Mouse (Mus musculus) kidney, adult 2 months (tissue): ENCODE results near the gene Axin2. TPM values are rescaled to one million over a fixed set of nuclear protein-coding genes. Genes with fewer than 3 reads are reported as not detected.

Experiments used
- DNase-seq: peaks from one replicate; pipeline ENCODE4 v3.0.0; 2021
- H3K27ac ChIP-seq: fragments of 200-500 bp; 2 replicates; pipeline ENCODE4 v1.5.1; 2012; ENCODE audit warnings: low read depth, low read length, control low read depth, inconsistent platforms; ENCODE audit not compliant: insufficient read depth
- H3K27me3 ChIP-seq: fragments of 200-500 bp; replicated peaks from 2 replicates; pipeline ENCODE4 v1.6.1; 2012; ENCODE audit warnings: mild to moderate bottlenecking, moderate library complexity, low read length, inconsistent platforms; ENCODE audit not compliant: control insufficient read depth, insufficient read depth
- H3K36me3 ChIP-seq: fragments of 200-500 bp; 2 replicates; pipeline ENCODE4 v1.6.1; 2012; ENCODE audit warnings: mild to moderate bottlenecking, moderate library complexity, low read length, inconsistent platforms; ENCODE audit not compliant: control insufficient read depth, insufficient read depth
- H3K4me1 ChIP-seq: fragments of 200-500 bp; 2 replicates; pipeline ENCODE4 v1.6.1; 2011; ENCODE audit warnings: low read length; ENCODE audit not compliant: control insufficient read depth, insufficient read depth
- H3K4me3 ChIP-seq: fragments of 200-500 bp; 2 replicates; pipeline ENCODE4 v1.5.1; 2011; ENCODE audit warnings: mild to moderate bottlenecking, low read depth, low read length, control low read depth; ENCODE audit not compliant: insufficient read depth
- CTCF ChIP-seq: fragments of 200-500 bp; conservative IDR thresholded peaks from 2 replicates; pipeline ENCODE4 v1.5.1; 2011; ENCODE audit warnings: low read depth, mild to moderate bottlenecking, control low read depth, low read length, moderate library complexity, mixed read lengths; ENCODE audit not compliant: insufficient read depth, insufficient read length
- POLR2A ChIP-seq: fragments of 200-500 bp; IDR thresholded peaks from one replicate; pipeline ENCODE4 v1.6.1; 2011; ENCODE audit warnings: low read depth, low read length, control low read depth
- WGBS: fragments of 180-500 bp; shearing (Covaris S2); methylation state at CpG from one replicate; pipeline ENCODE4 v1.1.7; 2018; 5-methylcytosine and 5-hydroxymethylcytosine counted together
- polyA plus RNA-seq: library from polyadenylated mRNA; depleted of rRNA; stranded (reverse); fragments of >200 nt; gene quantifications from 2 replicates; pipeline ENCODE4 v1.2.3, GENCODE M21; 2012

Axin2 gene
- polyA plus RNA-seq, 1 experiment: 3.1 TPM

DNA sequence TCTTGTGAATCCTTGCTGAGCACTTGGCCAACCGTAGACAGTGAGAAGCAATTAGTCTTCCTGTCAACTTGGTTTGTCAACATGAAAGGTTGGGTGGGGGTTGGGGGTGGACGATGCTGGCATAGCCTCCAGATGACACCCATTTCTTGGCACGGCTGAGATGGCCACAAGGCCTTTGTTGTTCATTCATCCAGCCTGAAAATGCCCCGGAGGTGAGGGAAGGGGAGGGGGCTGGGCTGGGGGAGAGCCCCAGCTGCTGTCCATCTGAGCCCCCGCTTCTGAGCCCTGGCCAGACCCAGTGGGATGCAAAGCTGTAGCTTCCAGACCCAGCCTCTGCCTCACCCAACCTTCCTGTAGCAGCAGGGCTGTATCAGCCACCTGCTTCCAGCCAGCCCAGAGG, 38.2 kb downstream of the Axin2 start:
- DNase-seq: no peak
- Histone ChIP-seq H3K27me3 (no peaks in the 10 kb centered on the region), H3K4me3 (no peak overlapping the region), H3K36me3 (no peaks in the 10 kb centered on the region), H3K4me1 (no peaks in the 10 kb centered on the region), H3K27ac (no peak overlapping the region)
- WGBS: 42% methylated on average over 5 of the region's 5 CpGs
- no peak for TF ChIP-seq POLR2A
- TF ChIP-seq CTCF: no peak

DNA sequence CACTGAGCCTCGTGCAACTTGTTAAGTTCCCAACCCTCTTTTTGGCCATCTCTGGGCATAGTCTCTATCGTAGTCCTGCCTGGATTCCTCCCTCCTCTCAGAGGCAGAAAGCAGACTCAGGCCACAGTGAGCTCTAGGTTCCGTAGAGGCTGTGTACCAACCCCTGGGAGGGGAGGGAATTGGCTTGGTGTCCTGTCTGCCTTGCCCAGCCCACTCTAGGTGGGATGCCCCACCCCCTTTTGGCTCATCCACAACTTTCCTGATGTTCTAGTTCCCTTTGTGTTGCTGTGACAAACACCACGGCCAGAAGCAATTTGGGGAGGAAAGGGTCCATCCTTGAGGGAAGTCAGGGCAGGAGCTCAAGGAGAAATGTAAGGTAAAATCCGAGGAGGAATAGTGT, 39.0 kb downstream of the Axin2 start:
- DNase-seq: no peak
- TF ChIP-seq POLR2A (no peak), CTCF (no peak)
- no peaks in the 10 kb centered on the region for H3K27me3 ChIP-seq
- H3K36me3 ChIP-seq: no peaks in the 10 kb centered on the region
- 54% methylated on average over 5 of the region's 5 CpGs for WGBS
- H3K27ac ChIP-seq: no peak overlapping the region
- no peaks in the 10 kb centered on the region for H3K4me1 ChIP-seq
- H3K4me3 ChIP-seq: no peak overlapping the region

DNA sequence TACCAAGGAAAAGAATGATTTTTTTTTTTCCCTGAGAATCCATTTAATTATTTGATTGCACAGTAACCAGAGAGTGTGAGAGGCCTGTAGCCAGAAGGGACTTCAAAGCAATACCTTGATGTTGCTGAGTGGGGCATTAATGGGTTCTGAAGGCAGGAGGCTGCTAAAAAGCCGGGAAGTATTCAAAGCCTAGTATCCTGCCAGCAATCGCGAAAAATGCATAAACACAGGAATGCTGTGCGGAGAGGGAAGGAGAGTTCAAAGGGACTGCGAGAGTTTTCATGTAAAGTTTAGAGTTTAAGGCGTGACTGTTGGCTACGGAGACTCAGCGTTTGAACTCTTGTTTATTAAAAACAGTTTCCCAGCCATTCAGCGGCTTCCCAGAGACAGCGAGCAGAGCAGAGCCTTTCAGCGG, 41.5 kb downstream of the Axin2 start:
- DNase-seq: no peak
- 8% methylated on average over 11 of the region's 11 CpGs for WGBS
- Histone ChIP-seq H3K4me1 (no peaks in the 10 kb centered on the region), H3K27ac (no peak overlapping the region), H3K4me3 (no peak overlapping the region), H3K27me3 (no peaks in the 10 kb centered on the region), H3K36me3 (no peaks in the 10 kb centered on the region)
- no peak for TF ChIP-seq POLR2A
- TF ChIP-seq CTCF: no peak

DNA sequence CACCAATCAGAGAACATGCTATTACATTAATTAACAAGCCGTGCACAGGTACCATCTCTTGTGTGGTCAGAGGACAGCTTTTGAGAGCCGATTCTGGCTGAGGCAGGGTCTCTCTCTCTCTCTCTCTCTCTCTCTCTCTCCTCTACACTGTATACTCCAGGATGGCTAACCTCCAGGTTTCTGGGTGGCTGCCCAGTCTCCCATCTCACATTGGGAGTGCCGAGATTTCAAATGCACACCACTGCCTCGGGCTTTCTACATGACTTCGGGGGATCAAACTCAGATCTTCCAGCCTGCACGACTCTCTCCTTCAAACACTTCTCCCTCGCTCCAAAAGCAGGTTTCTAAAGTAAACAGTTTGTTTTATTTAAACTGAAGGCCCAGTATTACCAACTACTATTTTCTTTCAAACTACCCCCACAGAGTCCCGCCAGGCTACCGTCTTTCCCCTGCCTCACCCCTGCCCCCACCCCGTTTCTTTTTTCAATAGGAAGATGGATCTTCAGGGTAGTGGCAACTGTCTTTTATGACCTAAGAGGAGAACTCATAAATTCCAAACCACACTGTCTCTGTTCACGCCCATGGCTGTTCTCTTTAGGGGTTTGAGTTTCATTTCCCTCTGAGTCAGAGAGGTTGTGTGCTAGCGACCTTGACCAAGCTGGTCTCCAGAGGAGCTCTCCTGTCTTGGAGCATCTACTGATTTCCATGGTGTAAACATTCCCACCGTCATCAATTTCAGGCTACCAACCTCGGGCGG, 43.5 kb downstream of the Axin2 start:
- no peaks in the 10 kb centered on the region for H3K4me1 ChIP-seq
- H3K36me3 ChIP-seq: no peaks in the 10 kb centered on the region
- H3K27ac ChIP-seq: no peak overlapping the region
- no peaks in the 10 kb centered on the region for H3K27me3 ChIP-seq
- no peak overlapping the region for H3K4me3 ChIP-seq
- TF ChIP-seq CTCF (no peak), POLR2A (no peak)
- no peak for DNase-seq
- WGBS: 51% methylated on average over 15 of the region's 15 CpGs

DNA sequence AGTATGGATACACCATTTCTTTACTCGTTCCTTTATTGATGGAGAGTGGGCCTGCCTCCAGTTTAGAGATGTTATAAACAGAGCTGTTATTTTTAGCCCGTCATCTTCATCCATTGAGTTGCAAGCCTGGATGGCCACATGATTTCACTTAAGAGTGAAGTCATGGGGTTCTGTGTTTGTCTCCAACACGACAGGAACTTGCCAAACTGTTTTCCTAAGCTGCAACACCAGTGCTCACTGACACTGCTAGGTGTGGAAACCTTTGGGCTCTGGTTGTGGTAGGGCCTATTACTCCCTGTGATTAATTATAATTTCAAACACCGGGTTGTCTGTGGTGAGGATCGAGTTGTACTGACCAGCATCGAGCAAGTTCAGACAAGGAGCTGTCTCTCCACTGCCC, 45.6 kb downstream of the Axin2 start:
- no peak for DNase-seq
- TF ChIP-seq CTCF (no peak), POLR2A (no peak)
- no peak overlapping the region for H3K4me3 ChIP-seq
- H3K4me1 ChIP-seq: no peaks in the 10 kb centered on the region
- no peak overlapping the region for H3K27ac ChIP-seq
- 69% methylated on average over 6 of the region's 6 CpGs for WGBS
- H3K36me3 ChIP-seq: no peaks in the 10 kb centered on the region
- H3K27me3 ChIP-seq: no peaks in the 10 kb centered on the region

DNA sequence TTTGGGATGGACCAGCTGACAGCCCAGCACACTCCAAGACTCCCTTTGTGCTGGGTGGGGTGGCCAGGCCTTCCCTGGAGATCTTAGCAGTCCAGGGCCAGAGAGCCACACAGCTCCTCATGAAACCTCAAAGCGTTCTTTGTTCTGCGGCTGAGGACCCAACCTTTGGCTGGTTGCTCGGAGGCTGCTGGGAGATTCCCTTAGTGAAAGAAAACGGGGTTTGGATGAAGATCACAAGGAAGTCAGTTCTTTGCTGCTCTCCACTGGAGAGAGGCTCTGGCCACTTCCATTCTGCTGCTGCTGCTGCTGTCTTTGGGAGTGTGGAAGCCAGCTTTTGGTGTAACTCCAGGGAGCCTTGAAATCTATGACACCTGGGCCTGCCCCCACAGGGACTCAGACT, 53.3 kb downstream of the Axin2 start:
- 81% methylated on average over 4 of the region's 4 CpGs for WGBS
- no peak for DNase-seq
- TF ChIP-seq POLR2A: no peak
- TF ChIP-seq CTCF: no peak

DNA sequence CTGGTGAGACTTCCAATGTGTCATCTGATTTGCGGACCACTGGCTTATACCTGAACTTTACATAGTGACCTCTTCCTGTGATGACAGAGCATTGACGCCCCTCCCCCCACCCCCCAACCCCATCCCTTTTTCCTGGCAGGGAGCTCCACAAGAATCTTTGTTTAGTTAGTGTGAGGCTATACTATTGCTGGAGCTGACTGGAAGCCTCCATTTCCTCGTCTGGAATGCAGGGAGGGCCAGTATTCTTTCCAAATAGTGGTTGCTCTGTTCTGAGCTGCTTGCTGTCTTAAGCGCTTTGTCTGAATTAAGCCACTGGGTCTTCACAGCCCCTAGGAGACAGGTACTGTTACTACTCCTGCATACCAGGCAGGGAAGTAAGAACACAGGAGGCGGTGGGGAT, 53.7 kb downstream of the Axin2 start:
- no peak for DNase-seq
- H3K4me3 ChIP-seq: no peak overlapping the region
- 76% methylated on average over 5 of the region's 5 CpGs for WGBS
- H3K4me1 ChIP-seq: no peaks in the 10 kb centered on the region
- TF ChIP-seq CTCF (no peak), POLR2A (no peak)
- H3K27ac ChIP-seq: no peak overlapping the region
- H3K27me3 ChIP-seq: no peaks in the 10 kb centered on the region
- no peaks in the 10 kb centered on the region for H3K36me3 ChIP-seq

More for the DNA sequence above, 53.3 kb downstream of the Axin2 start:
- Histone ChIP-seq H3K27ac (no peak overlapping the region), H3K27me3 (no peaks in the 10 kb centered on the region), H3K4me3 (no peak overlapping the region), H3K4me1 (no peaks in the 10 kb centered on the region), H3K36me3 (no peaks in the 10 kb centered on the region)
